22 mouse cellular contexts compared by ENCODE assay signal in the genomic region with DNA sequence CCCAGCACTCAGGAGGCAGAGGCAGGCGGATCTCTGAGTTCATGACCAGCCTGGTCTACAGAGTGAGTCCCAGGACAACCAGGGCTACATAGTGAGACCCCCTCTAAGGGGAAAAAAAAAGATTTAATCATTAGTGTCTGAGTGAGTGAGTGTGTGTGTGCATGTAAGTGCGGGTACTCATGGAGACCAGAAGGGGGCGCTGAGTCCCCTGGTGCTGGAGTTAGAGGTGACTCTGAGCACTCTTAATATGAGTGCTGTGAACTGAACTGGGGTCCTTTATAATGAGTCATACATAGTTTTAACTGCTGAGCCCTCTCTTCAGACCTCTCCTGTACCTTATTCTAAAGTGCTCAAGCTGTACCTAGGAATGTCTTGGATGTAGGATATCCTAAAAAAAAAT. TPM values are rescaled to one million over a fixed set of nuclear protein-coding genes. Genes with fewer than 3 reads are reported as not detected.
A peak's percentile ranks its signal among the peaks of the same experiment; 100 is the strongest.
DNase-seq lines count a peak whose midpoint lies in the region; ATAC-seq and TF ChIP-seq lines count a peak whose summit lies in the region.
"Had no signal": no experiment of that assay in that cellular context is flagged by ENCODE, and none has a peak within 500 bp of the region (broad histone marks: within the 10 kb centered on the region; RNA-seq: fewer than 3 reads in every experiment).

No protein-coding gene starts in this region.

- H3K4me3 ChIP-seq in layer of hippocampus, adult 2 months = no peak overlapping the region
- no peak overlapping the region for H3K4me3 ChIP-seq in testis, adult 2 months (ENCODE audit: control insufficient read depth, low read depth, low read length)
- no peak overlapping the region for H3K4me3 ChIP-seq in stomach, postnatal 0 days (ENCODE audit: low read depth, low read length)
- H3K4me3 ChIP-seq: embryonic facial prominence, embryonic 15.5 days; erythroblast, embryonic 14.5 days; forebrain, embryonic 10.5 days; gastrocnemius, adult 2 months; heart, embryonic 13.5 days; hindbrain, embryonic 15.5 days had no signal

- no peak for TF ChIP-seq POLR2A in testis, adult 2 months (IDR thresholded peaks at IDR 0.05; ENCODE audit: control insufficient read depth, low read depth, low read length)

- 90% methylated on average over 3 of the region's 3 CpGs for WGBS in stomach, postnatal 0 days

- no peaks in the 10 kb centered on the region for H3K27me3 ChIP-seq in testis, adult 2 months (ENCODE audit: control insufficient read depth, insufficient read depth, low read length)
- H3K27me3 ChIP-seq in stomach, postnatal 0 days (ENCODE audit: control insufficient read depth, insufficient read depth, low read length) = no peaks in the 10 kb centered on the region
- H3K27me3 ChIP-seq: embryonic facial prominence, embryonic 15.5 days had no signal

- H3K36me3 ChIP-seq in testis, adult 2 months (ENCODE audit: control insufficient read depth, insufficient read depth, low read length) = no peaks in the 10 kb centered on the region
- H3K36me3 ChIP-seq in stomach, postnatal 0 days (ENCODE audit: control insufficient read depth, insufficient read depth, low read length) = no peaks in the 10 kb centered on the region; the same call in 1 of the 2 replicates
- H3K36me3 ChIP-seq: embryonic facial prominence, embryonic 15.5 days; forebrain, embryonic 10.5 days; heart, embryonic 13.5 days; hindbrain, embryonic 15.5 days had no signal

- H3K27ac ChIP-seq in layer of hippocampus, adult 2 months = no peak overlapping the region
- no peak overlapping the region for H3K27ac ChIP-seq in testis, adult 2 months (ENCODE audit: control insufficient read depth, insufficient read depth, low read depth, low read length)
- H3K27ac ChIP-seq in stomach, postnatal 0 days (replicated peaks) = no peak overlapping the region
- H3K27ac ChIP-seq: embryonic facial prominence, embryonic 15.5 days; forebrain, embryonic 10.5 days; gastrocnemius, adult 2 months; heart, embryonic 13.5 days; hindbrain, embryonic 15.5 days had no signal

- H3K4me1 ChIP-seq in testis, adult 2 months (ENCODE audit: control insufficient read depth, insufficient read depth, low read length) = peaks cover 2% of the 10 kb centered on the region
- H3K4me1 ChIP-seq in stomach, postnatal 0 days (replicated peaks; ENCODE audit: control insufficient read depth, insufficient read depth) = peaks cover 5% of the 10 kb centered on the region; the same call in 1 of the 2 replicates

- no peak overlapping the region for H3K4me2 ChIP-seq in stomach, postnatal 0 days (replicated peaks; ENCODE audit: low read depth)
- H3K4me2 ChIP-seq: embryonic facial prominence, embryonic 15.5 days; heart, embryonic 13.5 days; hindbrain, embryonic 15.5 days had no signal

- DNase-seq in layer of hippocampus, adult 2 months (ENCODE audit: low spot score in 2 of 2) = no peak
- DNase-seq in layer of hippocampus, postnatal 25 days (ENCODE audit: extremely low spot score in 1 of 2, low spot score in 1 of 2) = no peak
- DNase-seq in testis, postnatal 14 days (ENCODE audit: low spot score) = no peak
- peak; percentile 65 for DNase-seq in R1 (ENCODE audit: low read depth, low spot score)
- DNase-seq in stomach, postnatal 0 days (ENCODE audit: low spot score) = no peak
- DNase-seq in T-cell, adult 2 months (ENCODE audit: low spot score) = no peak
- DNase-seq: adrenal gland, adult 8-10 months; adrenal gland, postnatal 36 days; cerebellum, adult 2 months; cerebellum, postnatal 10 days; embryo, embryonic 11 days; gastrocnemius, adult 2 months; gastrocnemius, postnatal 25 days; heart, postnatal 36 days had no signal

- no peaks in the 10 kb centered on the region for H3K9me3 ChIP-seq in stomach, postnatal 0 days (ENCODE audit: control insufficient read depth, low read length)
- H3K9me3 ChIP-seq: embryonic facial prominence, embryonic 15.5 days; forebrain, embryonic 10.5 days; heart, embryonic 13.5 days; hindbrain, embryonic 15.5 days had no signal

- TF ChIP-seq CTCF in layer of hippocampus, adult 2 months (conservative IDR thresholded peaks at IDR 0.05) = peak; percentile 28; the same call in 1 of the 2 replicates
- peak; percentile 51; the same call in 1 of the 2 replicates for TF ChIP-seq CTCF in testis, adult 2 months (IDR thresholded peaks at IDR 0.05; ENCODE audit: control insufficient read depth, insufficient read depth, insufficient replicate concordance, low read depth, low read length)
- peak; percentile 31 for TF ChIP-seq CTCF in stomach, postnatal 0 days (IDR thresholded peaks at IDR 0.05; ENCODE audit: low read depth)

- TF ChIP-seq EP300 in stomach, postnatal 0 days (optimal IDR thresholded peaks at IDR 0.05) = no peak

- no peak overlapping the region for H3K9ac ChIP-seq in stomach, postnatal 0 days (ENCODE audit: low read length)
- H3K9ac ChIP-seq: embryonic facial prominence, embryonic 15.5 days; heart, embryonic 13.5 days; hindbrain, embryonic 15.5 days had no signal

- ATAC-seq in stomach, postnatal 0 days (ENCODE audit: low FRiP score, low TSS enrichment) = no peak
- no peak for ATAC-seq in megakaryocyte-erythroid progenitor cell, adult 5-6 weeks (replicated peaks; ENCODE audit: low FRiP score, low TSS enrichment, poor library complexity, severe bottlenecking)
- ATAC-seq: forebrain, embryonic 14.5 days had no signal

RNA-seq across cellular contexts. Expression of gene Itpr3, which starts 4.6 kb away (rescaled TPM):
- 1 to 10 TPM; 2.6 to 3.6 TPM for total RNA-seq in layer of hippocampus, adult 2 months (2021)
- 1 to 10 TPM; 1.5 to 2.1 TPM for total RNA-seq in layer of hippocampus, postnatal 25 days (2021)
- 32.7 and 34.2 TPM in 2 replicates for polyA plus RNA-seq in testis, adult 2 months (2012; rRNA removed)
- polyA plus RNA-seq in stomach, postnatal 0 days (2015; fragmentation: Nextera tagmentation; extraction: Ambion mirVana) = 5.9 and 6.6 TPM in 2 replicates
- total RNA-seq in megakaryocyte-erythroid progenitor cell, adult 5-6 weeks (2014; fragmentation: Nextera tagmentation) = 3.0 and 4.2 TPM in 2 replicates
- 3.0 and 3.4 TPM in 2 replicates for total RNA-seq in megakaryocyte-erythroid progenitor cell, adult 5-6 weeks (2017)

RNA-seq across cellular contexts. Expression of gene Bak1, which starts 32.9 kb away (rescaled TPM):
- 10 to 100 TPM; 12.7 to 14.3 TPM for total RNA-seq in layer of hippocampus, adult 2 months (2021)
- total RNA-seq in layer of hippocampus, postnatal 25 days (2021) = 10 to 100 TPM; 15.4 to 16.3 TPM
- 14.3 and 18.3 TPM in 2 replicates for polyA plus RNA-seq in testis, adult 2 months (2012; rRNA removed)
- polyA plus RNA-seq in stomach, postnatal 0 days (2015; fragmentation: Nextera tagmentation; extraction: Ambion mirVana) = 3.5 and 3.6 TPM in 2 replicates
- total RNA-seq in megakaryocyte-erythroid progenitor cell, adult 5-6 weeks (2014; fragmentation: Nextera tagmentation) = 91.5 and 117 TPM in 2 replicates
- total RNA-seq in megakaryocyte-erythroid progenitor cell, adult 5-6 weeks (2017) = 37.5 and 38.6 TPM in 2 replicates
